In genomic region chr16:86694497-86694896, GRCm38 (mm10) we compare ENCODE assay signal across 9 mouse cellular contexts.
DNase-seq lines count a peak whose midpoint lies in the region; ATAC-seq lines count a peak whose summit lies in the region.
"Had no signal": no experiment of that assay in that cellular context is flagged by ENCODE, and none has a peak within 500 bp of the region (broad histone marks: within the 10 kb centered on the region; RNA-seq: fewer than 3 reads in every experiment).

No protein-coding gene starts in this region.

- intact Hi-C loops in left cerebral cortex, postnatal 4 days (cut with DNase I): no loop called here
- intact Hi-C loops in heart, postnatal 36 days (cut with DNase I): no loop called here

- H3K4me2 ChIP-seq in embryonic facial prominence, embryonic 15.5 days (replicated peaks): no peak overlapping the region

- no peak overlapping the region for H3K9ac ChIP-seq in embryonic facial prominence, embryonic 15.5 days

- 0 out of 2 replicates have a peak, but pooled peaks cover 3% of the 10 kb centered on the region for H3K4me1 ChIP-seq in embryonic facial prominence, embryonic 15.5 days

- H3K9me3 ChIP-seq in embryonic facial prominence, embryonic 15.5 days (replicated peaks): no peaks in the 10 kb centered on the region

- no peaks in the 10 kb centered on the region for H3K36me3 ChIP-seq in embryonic facial prominence, embryonic 15.5 days

- no peak overlapping the region for H3K27ac ChIP-seq in embryonic facial prominence, embryonic 15.5 days (replicated peaks)

- DNase-seq in left cerebral cortex, postnatal 4 days: peak; percentile 75
- no peak for DNase-seq in left cerebral cortex, adult 18-20 months (ENCODE audit: low spot score in 2 of 2)
- peak; percentile 43 to 57 for DNase-seq in heart, postnatal 36 days
- peak; percentile 21 to 63 for DNase-seq in layer of hippocampus, adult 8-10 months (ENCODE audit: low spot score in 2 of 2)
- peak; percentile 33 for DNase-seq in ovary, postnatal 14 days (ENCODE audit: low spot score)
- no peak for DNase-seq in frontal cortex, postnatal 25 days (ENCODE audit: low spot score in 2 of 2)

- no peak overlapping the region for H3K4me3 ChIP-seq in embryonic facial prominence, embryonic 15.5 days (replicated peaks)
- H3K4me3 ChIP-seq: erythroblast, embryonic 14.5 days had no signal

- peak; percentile 65 for ATAC-seq in embryonic facial prominence, embryonic 15.5 days (ENCODE audit: insufficient number of reproducible peaks, low FRiP score, low TSS enrichment, low read depth)
- no peak for ATAC-seq in frontal cortex, adult (ENCODE audit: low TSS enrichment)

- WGBS in embryonic facial prominence, embryonic 15.5 days: 16% methylated on average over 3 of the region's 3 CpGs

- H3K27me3 ChIP-seq in embryonic facial prominence, embryonic 15.5 days: no peaks in the 10 kb centered on the region

Comparison
In these comparisons a context has a peak if more than half of its experiments do, and no peak if none do; other contexts are left out.
1. DNase-seq: peak in left cerebral cortex, postnatal 4 days (single experiment), heart, postnatal 36 days (2 of 2), layer of hippocampus, adult 8-10 months (2 of 2) and ovary, postnatal 14 days (single experiment); none in left cerebral cortex, adult 18-20 months (0 of 2) and frontal cortex, postnatal 25 days (0 of 2).